Mouse (Mus musculus): ENCODE measurements around the gene Sipa1l1. TPM values are rescaled to one million over a fixed set of nuclear protein-coding genes. Genes with fewer than 3 reads are reported as not detected.

Sipa1l1 gene
- polyA plus RNA-seq, 2 experiments = 2.6 to 2.7 TPM

- Histone ChIP-seq H3K9me3 (ENCODE audit: control insufficient read depth, low read length) (no peaks in the 10 kb centered on the region), H3K4me3 (ENCODE audit: insufficient read depth in 1 of 2, low read depth in 2 of 2, low read length in 2 of 2) (no peak overlapping the region), H3K4me2 (ENCODE audit: low read depth) (no peak overlapping the region), H3K36me3 (replicated peaks; ENCODE audit: control insufficient read depth, insufficient read depth, low read depth) (no peaks in the 10 kb centered on the region; the same call in 1 of the 2 replicates), H3K9ac (replicated peaks) (no peak overlapping the region), H3K27ac (no peak overlapping the region), H3K4me1 (replicated peaks; ENCODE audit: control insufficient read depth in 2 of 2, insufficient read depth in 2 of 2, low read length in 1 of 2) (no peaks in the 10 kb centered on the region), H3K27me3 (ENCODE audit: control insufficient read depth, insufficient read depth, low read length) (no peaks in the 10 kb centered on the region)
- TF ChIP-seq CTCF (IDR thresholded peaks at IDR 0.05; ENCODE audit: low read depth) (no peak), EP300 (IDR thresholded peaks at IDR 0.05; ENCODE audit: low read depth) (no peak)
- DNase-seq (ENCODE audit: low read depth in 3 of 3, low spot score in 3 of 3) (no peak), ATAC-seq (ENCODE audit: insufficient read depth) (no peak)
- 67% methylated on average over 2 of the region's 2 CpGs for WGBS (ENCODE audit: insufficient replicate concordance)
Observed at GRCm38 (mm10) chr12:82427416-82427815, 258.3 kb downstream of the Sipa1l1 start.

GRCm38 (mm10) chr12:82428466-82428865, 259.3 kb downstream of the Sipa1l1 start:
- no peak overlapping the region for H3K4me2 ChIP-seq (ENCODE audit: low read depth)
- H3K36me3 ChIP-seq (replicated peaks; ENCODE audit: control insufficient read depth, insufficient read depth, low read depth) = no peaks in the 10 kb centered on the region; the same call in 1 of the 2 replicates
- H3K9me3 ChIP-seq (ENCODE audit: control insufficient read depth, low read length) = no peaks in the 10 kb centered on the region
- no peak overlapping the region for H3K9ac ChIP-seq (replicated peaks)
- no peaks in the 10 kb centered on the region for H3K27me3 ChIP-seq (ENCODE audit: control insufficient read depth, insufficient read depth, low read length)
- H3K4me1 ChIP-seq (replicated peaks; ENCODE audit: control insufficient read depth in 2 of 2, insufficient read depth in 2 of 2, low read length in 1 of 2) = no peaks in the 10 kb centered on the region
- no peak overlapping the region for H3K4me3 ChIP-seq (ENCODE audit: insufficient read depth in 1 of 2, low read depth in 2 of 2, low read length in 2 of 2)
- TF ChIP-seq EP300 (IDR thresholded peaks at IDR 0.05; ENCODE audit: low read depth) (no peak), CTCF (IDR thresholded peaks at IDR 0.05; ENCODE audit: low read depth) (no peak)
- DNase-seq (ENCODE audit: low read depth in 3 of 3, low spot score in 3 of 3) (no peak), ATAC-seq (ENCODE audit: insufficient read depth) (no peak)
- WGBS (ENCODE audit: insufficient replicate concordance) = 63% methylated on average over 9 of the region's 9 CpGs
- no peak overlapping the region for H3K27ac ChIP-seq

GRCm38 (mm10) chr12:82433311-82433710, 264.2 kb downstream of the Sipa1l1 start:
- no peaks in the 10 kb centered on the region for H3K4me1 ChIP-seq (replicated peaks; ENCODE audit: control insufficient read depth in 2 of 2, insufficient read depth in 2 of 2, low read length in 1 of 2)
- TF ChIP-seq CTCF (IDR thresholded peaks at IDR 0.05; ENCODE audit: low read depth) (no peak), EP300 (IDR thresholded peaks at IDR 0.05; ENCODE audit: low read depth) (no peak)
- no peaks in the 10 kb centered on the region for H3K36me3 ChIP-seq (replicated peaks; ENCODE audit: control insufficient read depth, insufficient read depth, low read depth)
- no peak overlapping the region for H3K27ac ChIP-seq
- WGBS (ENCODE audit: insufficient replicate concordance) = 67% methylated on average over 4 of the region's 4 CpGs
- no peak overlapping the region for H3K4me3 ChIP-seq (ENCODE audit: insufficient read depth in 1 of 2, low read depth in 2 of 2, low read length in 2 of 2)
- ATAC-seq (ENCODE audit: insufficient read depth) (no peak), DNase-seq (ENCODE audit: low read depth in 3 of 3, low spot score in 3 of 3) (no peak)
- H3K9me3 ChIP-seq (ENCODE audit: control insufficient read depth, low read length) = no peaks in the 10 kb centered on the region
- H3K27me3 ChIP-seq (ENCODE audit: control insufficient read depth, insufficient read depth, low read length) = no peaks in the 10 kb centered on the region
- H3K4me2 ChIP-seq (ENCODE audit: low read depth) = no peak overlapping the region
- no peak overlapping the region for H3K9ac ChIP-seq (replicated peaks)

GRCm38 (mm10) chr12:82434591-82434990, 265.5 kb downstream of the Sipa1l1 start:
- DNase-seq (ENCODE audit: low read depth in 3 of 3, low spot score in 3 of 3) = no peak
- no peak for ATAC-seq (ENCODE audit: insufficient read depth)
- TF ChIP-seq CTCF (IDR thresholded peaks at IDR 0.05; ENCODE audit: low read depth) (no peak), EP300 (IDR thresholded peaks at IDR 0.05; ENCODE audit: low read depth) (no peak)
- no peak overlapping the region for H3K4me3 ChIP-seq (ENCODE audit: insufficient read depth in 1 of 2, low read depth in 2 of 2, low read length in 2 of 2)
- H3K9ac ChIP-seq (replicated peaks) = no peak overlapping the region
- no peak overlapping the region for H3K4me2 ChIP-seq (ENCODE audit: low read depth)
- WGBS (ENCODE audit: insufficient replicate concordance) = 69% methylated on average over 9 of the region's 9 CpGs
- no peaks in the 10 kb centered on the region for H3K27me3 ChIP-seq (ENCODE audit: control insufficient read depth, insufficient read depth, low read length)
- no peaks in the 10 kb centered on the region for H3K36me3 ChIP-seq (replicated peaks; ENCODE audit: control insufficient read depth, insufficient read depth, low read depth)
- H3K9me3 ChIP-seq (ENCODE audit: control insufficient read depth, low read length) = no peaks in the 10 kb centered on the region
- no peak overlapping the region for H3K27ac ChIP-seq
- H3K4me1 ChIP-seq (replicated peaks; ENCODE audit: control insufficient read depth in 2 of 2, insufficient read depth in 2 of 2, low read length in 1 of 2) = no peaks in the 10 kb centered on the region

- Histone ChIP-seq H3K4me2 (ENCODE audit: low read depth) (no peak overlapping the region), H3K9me3 (ENCODE audit: control insufficient read depth, low read length) (no peaks in the 10 kb centered on the region), H3K36me3 (replicated peaks; ENCODE audit: control insufficient read depth, insufficient read depth, low read depth) (no peaks in the 10 kb centered on the region), H3K4me1 (replicated peaks; ENCODE audit: control insufficient read depth in 2 of 2, insufficient read depth in 2 of 2, low read length in 1 of 2) (no peaks in the 10 kb centered on the region), H3K27ac (no peak overlapping the region), H3K4me3 (ENCODE audit: insufficient read depth in 1 of 2, low read depth in 2 of 2, low read length in 2 of 2) (no peak overlapping the region), H3K27me3 (ENCODE audit: control insufficient read depth, insufficient read depth, low read length) (no peaks in the 10 kb centered on the region), H3K9ac (replicated peaks) (no peak overlapping the region)
- DNase-seq (ENCODE audit: low read depth in 3 of 3, low spot score in 3 of 3) (no peak), ATAC-seq (ENCODE audit: insufficient read depth) (no peak)
- WGBS (ENCODE audit: insufficient replicate concordance) = 68% methylated on average over 3 of the region's 3 CpGs
- TF ChIP-seq CTCF (IDR thresholded peaks at IDR 0.05; ENCODE audit: low read depth) (no peak), EP300 (IDR thresholded peaks at IDR 0.05; ENCODE audit: low read depth) (no peak)
Observed at GRCm38 (mm10) chr12:82441479-82441878, 272.4 kb downstream of the Sipa1l1 start.
